In the genomic region with DNA sequence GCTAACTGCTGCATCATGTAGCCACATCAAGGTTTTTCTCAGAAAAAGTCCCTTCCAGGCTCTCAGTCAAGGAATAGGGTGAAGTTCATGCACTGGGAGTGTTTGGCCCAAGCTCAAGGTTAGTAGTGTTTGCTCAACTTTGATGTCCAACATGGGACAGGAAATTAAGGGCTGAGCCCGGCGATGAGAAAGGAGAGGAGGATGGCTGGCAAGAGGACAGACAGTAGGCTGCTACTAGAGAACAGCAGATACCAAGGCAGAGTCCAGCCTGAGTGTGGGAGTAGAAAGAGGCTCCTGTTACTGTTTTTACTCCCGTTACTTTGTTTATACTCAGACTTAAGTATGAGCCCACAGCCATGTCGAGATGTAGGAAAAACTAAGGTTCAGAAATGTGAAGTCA, we compare ENCODE assay signal across 8 mouse cellular contexts. TPM values are rescaled to one million over a fixed set of nuclear protein-coding genes. Genes with fewer than 3 reads are reported as not detected.
DNase-seq lines count a peak whose midpoint lies in the region; ATAC-seq and TF ChIP-seq lines count a peak whose summit lies in the region.

No protein-coding gene starts in this region.

- peak overlapping the region; percentile 54 for H3K9ac ChIP-seq in ES-Bruce4 (ENCODE audit: low read depth, poor library complexity, severe bottlenecking)
- no peak overlapping the region; the same call in 1 of the 2 replicates for H3K9ac ChIP-seq in intestine, embryonic 14.5 days (ENCODE audit: low read length)
- peak overlapping the region; percentile 97 for H3K9ac ChIP-seq in liver, embryonic 13.5 days

- H3K36me3 ChIP-seq in ES-Bruce4 (ENCODE audit: control insufficient read depth, insufficient read depth, low read length, poor library complexity, severe bottlenecking) = peaks cover 30% of the 10 kb centered on the region
- peaks cover 36% of the 10 kb centered on the region for H3K36me3 ChIP-seq in intestine, embryonic 14.5 days (ENCODE audit: control insufficient read depth, insufficient read depth, low read length)
- peaks cover 34% of the 10 kb centered on the region for H3K36me3 ChIP-seq in liver, embryonic 13.5 days

- peak overlapping the region; percentile 50 for H3K4me2 ChIP-seq in intestine, embryonic 14.5 days (ENCODE audit: low read length)
- H3K4me2 ChIP-seq in liver, embryonic 13.5 days = peak overlapping the region; percentile 74

- DNase-seq in frontal cortex, postnatal 25 days (ENCODE audit: low spot score in 2 of 2) = no peak
- peak; percentile 58 for DNase-seq in intestine, embryonic 14.5 days (ENCODE audit: low spot score)
- peak; percentile 42 for DNase-seq in liver, embryonic 13.5 days
- peak; percentile 18 to 25 for DNase-seq in right cerebral cortex, adult 2 months (ENCODE audit: low spot score in 2 of 2)
- DNase-seq in thymus, postnatal 14 days = no peak

- 13% methylated on average over 4 of the region's 4 CpGs for WGBS in intestine, embryonic 14.5 days
- 2% methylated on average over 4 of the region's 4 CpGs for WGBS in liver, embryonic 13.5 days (ENCODE audit: insufficient replicate concordance)

- no peaks in the 10 kb centered on the region for H3K4me1 ChIP-seq in ES-Bruce4 (ENCODE audit: control insufficient read depth, insufficient read depth, low read length)
- H3K4me1 ChIP-seq in embryonic fibroblast, embryonic 13.5 days (ENCODE audit: control insufficient read depth, insufficient read depth, low read length) = peaks cover 3% of the 10 kb centered on the region; the same call in 1 of the 2 replicates
- H3K4me1 ChIP-seq in intestine, embryonic 14.5 days (replicated peaks; ENCODE audit: control insufficient read depth, insufficient read depth, low read length) = peaks cover 12% of the 10 kb centered on the region
- H3K4me1 ChIP-seq in liver, embryonic 13.5 days (replicated peaks) = peaks cover 48% of the 10 kb centered on the region

- ATAC-seq in frontal cortex, adult (ENCODE audit: low TSS enrichment) = peak; percentile 58
- ATAC-seq in intestine, embryonic 14.5 days (replicated peaks; ENCODE audit: low FRiP score, low TSS enrichment, low read depth) = 0 out of 2 replicates have a peak, but pooled peaks have one; percentile 6
- ATAC-seq in liver, embryonic 13.5 days (ENCODE audit: low read depth) = 0 out of 2 replicates have a peak, but pooled peaks have one; percentile 14

- no peak for TF ChIP-seq POLR2A in ES-Bruce4 (IDR thresholded peaks at IDR 0.05; ENCODE audit: insufficient read depth, low read length)
- TF ChIP-seq POLR2A in embryonic fibroblast, embryonic 13.5 days (IDR thresholded peaks at IDR 0.05; ENCODE audit: low read depth, low read length) = no peak

- no peaks in the 10 kb centered on the region for H3K9me3 ChIP-seq in ES-Bruce4 (replicated peaks; ENCODE audit: control insufficient read depth, insufficient read depth, low read length, poor library complexity, severe bottlenecking)
- no peaks in the 10 kb centered on the region for H3K9me3 ChIP-seq in intestine, embryonic 14.5 days (ENCODE audit: control insufficient read depth, low read length)
- no peaks in the 10 kb centered on the region for H3K9me3 ChIP-seq in liver, embryonic 13.5 days (replicated peaks)

- H3K27ac ChIP-seq in ES-Bruce4 (ENCODE audit: insufficient read depth, low read length) = 0 out of 2 replicates have a peak overlapping the region, but pooled peaks have one; percentile 18
- peak overlapping the region; percentile 2; the same call in 1 of the 2 replicates for H3K27ac ChIP-seq in embryonic fibroblast, embryonic 13.5 days (ENCODE audit: insufficient read depth, low read length)
- H3K27ac ChIP-seq in intestine, embryonic 14.5 days (ENCODE audit: low read depth) = no peak overlapping the region
- peak overlapping the region; percentile 94 for H3K27ac ChIP-seq in liver, embryonic 13.5 days

- TF ChIP-seq EP300 in ES-Bruce4 (IDR thresholded peaks at IDR 0.05; ENCODE audit: insufficient read depth, low read depth, low read length) = no peak

- TF ChIP-seq CTCF in ES-Bruce4 (IDR thresholded peaks at IDR 0.05; ENCODE audit: low read depth, low read length) = no peak
- no peak for TF ChIP-seq CTCF in embryonic fibroblast, embryonic 13.5 days (IDR thresholded peaks at IDR 0.05; ENCODE audit: borderline replicate concordance, insufficient read depth, low read length)

- H3K4me3 ChIP-seq in ES-Bruce4 (ENCODE audit: low read depth, low read length) = peak overlapping the region; percentile 90
- peak overlapping the region; percentile 77 for H3K4me3 ChIP-seq in embryonic fibroblast, embryonic 13.5 days (ENCODE audit: insufficient read depth, low read length)
- H3K4me3 ChIP-seq in intestine, embryonic 14.5 days (ENCODE audit: low read depth, low read length) = peak overlapping the region; percentile 58
- H3K4me3 ChIP-seq in liver, embryonic 13.5 days (replicated peaks) = peak overlapping the region; percentile 93

- no peaks in the 10 kb centered on the region for H3K27me3 ChIP-seq in ES-Bruce4 (ENCODE audit: control insufficient read depth, insufficient read depth, low read length, poor library complexity, severe bottlenecking)
- no peaks in the 10 kb centered on the region for H3K27me3 ChIP-seq in intestine, embryonic 14.5 days (replicated peaks; ENCODE audit: control insufficient read depth, insufficient read depth, low read length)
- no peaks in the 10 kb centered on the region for H3K27me3 ChIP-seq in liver, embryonic 13.5 days

RNA-seq across cellular contexts. Expression of a gene that starts 0.9 kb away (rescaled TPM):
- 47.7 and 48.4 TPM in 2 replicates for polyA plus RNA-seq in ES-Bruce4 (2011; ENCODE audit: insufficient read depth, insufficient read length, low read depth, missing spikeins)
- 109 and 114 TPM in 2 replicates for polyA plus RNA-seq in embryonic fibroblast, embryonic 13.5 days (2011; ENCODE audit: insufficient read length, low read depth, missing spikeins)
- 136 and 138 TPM in 2 replicates for polyA plus RNA-seq in intestine, embryonic 14.5 days (2014; fragmentation: Nextera tagmentation; extraction: Ambion mirVana)
- 405 and 440 TPM in 2 replicates for polyA plus RNA-seq in liver, embryonic 13.5 days (2015; fragmentation: Nextera tagmentation; extraction: Ambion mirVana)

RNA-seq across cellular contexts. Expression of a gene that starts 12.2 kb away (rescaled TPM):
- 1.8 and 2.8 TPM in 2 replicates for polyA plus RNA-seq in ES-Bruce4 (2011; ENCODE audit: insufficient read depth, insufficient read length, low read depth, missing spikeins)
- 3.1 and 6.2 TPM in 2 replicates for polyA plus RNA-seq in embryonic fibroblast, embryonic 13.5 days (2011; ENCODE audit: insufficient read length, low read depth, missing spikeins)
- 5.3 and 6.9 TPM in 2 replicates for polyA plus RNA-seq in intestine, embryonic 14.5 days (2014; fragmentation: Nextera tagmentation; extraction: Ambion mirVana)
- polyA plus RNA-seq in liver, embryonic 13.5 days (2015; fragmentation: Nextera tagmentation; extraction: Ambion mirVana) = 1.0 and 1.2 TPM in 2 replicates

RNA-seq across cellular contexts. Expression of a gene that starts 16.0 kb away (rescaled TPM):
- polyA plus RNA-seq in ES-Bruce4 (2011; ENCODE audit: insufficient read depth, insufficient read length, low read depth, missing spikeins) = 1.2 and 1.3 TPM in 2 replicates
- 10.8 and 11.9 TPM in 2 replicates for polyA plus RNA-seq in embryonic fibroblast, embryonic 13.5 days (2011; ENCODE audit: insufficient read length, low read depth, missing spikeins)
- polyA plus RNA-seq in intestine, embryonic 14.5 days (2014; fragmentation: Nextera tagmentation; extraction: Ambion mirVana) = 2.1 and 3.2 TPM in 2 replicates
- 0.47 and 0.96 TPM in 2 replicates for polyA plus RNA-seq in liver, embryonic 13.5 days (2015; fragmentation: Nextera tagmentation; extraction: Ambion mirVana)

Comparison
In these comparisons a context has a peak if more than half of its experiments do, and no peak if none do; other contexts are left out.
1. ATAC-seq: peak in every context shown above with its lines; median percentile 58 in frontal cortex, adult; 14 in liver, embryonic 13.5 days; 6 in intestine, embryonic 14.5 days.
2. DNase-seq: peak in intestine, embryonic 14.5 days (single experiment), liver, embryonic 13.5 days (single experiment) and right cerebral cortex, adult 2 months (2 of 2); none in frontal cortex, postnatal 25 days (0 of 2) and thymus, postnatal 14 days (single experiment).
3. Peak in every context shown above with its lines, with median percentiles within 50 percentile points of each other: H3K4me3 ChIP-seq.